Mouse (Mus musculus): ENCODE results near the gene Olfr1507.

Gene Olfr1507

GRCm38 (mm10) chr14:52495516-52495915 lies at the start of gene Olfr1507:
Gene Olfr1507 (minus strand): TSS chr14:52495749.
- no peak for DNase-seq (ENCODE audit: low spot score)

GRCm38 (mm10) chr14:52533336-52533735 lies 37.8 kb upstream of the Olfr1507 start:
- no peak for DNase-seq (ENCODE audit: low spot score)

- no peak for DNase-seq (ENCODE audit: low spot score)
Observed at GRCm38 (mm10) chr14:52524952-52525351, 29.4 kb upstream of the Olfr1507 start.

GRCm38 (mm10) chr14:52467395-52467794 lies 28.2 kb downstream of the Olfr1507 start, which contains the start of gene Olfr1508:
Gene Olfr1508 (minus strand): TSS chr14:52467495.
- no peak for DNase-seq (ENCODE audit: low spot score)

GRCm38 (mm10) chr14:52465738-52466137 lies 29.8 kb downstream of the Olfr1507 start:
- DNase-seq (ENCODE audit: low spot score), result no peak

GRCm38 (mm10) chr14:52461928-52462327 lies 33.6 kb downstream of the Olfr1507 start:
- DNase-seq (ENCODE audit: low spot score), result no peak

- DNase-seq (ENCODE audit: low spot score), result no peak
Observed at GRCm38 (mm10) chr14:52451138-52451537, 44.4 kb downstream of the Olfr1507 start.

GRCm38 (mm10) chr14:52442690-52443089 lies 52.9 kb downstream of the Olfr1507 start, which contains the start of gene Olfr1509:
Gene Olfr1509 (plus strand): TSS chr14:52442990.
- DNase-seq (ENCODE audit: low spot score), result no peak

Measured in ovary, adult 18-20 months (tissue).